Mouse (Mus musculus) heart, adult 2 months (tissue): ENCODE data around the gene Taok1.

Source experiments
- CTCF ChIP-seq: fragments of 200-600 bp; IDR thresholded peaks from 2 replicates; pipeline ENCODE4 v1.8.1; 2022; ENCODE audit warnings: antibody characterized with exemption, mild to moderate bottlenecking, moderate library complexity
- EP300 ChIP-seq: fragments of 200-500 bp; IDR thresholded peaks from 2 replicates; pipeline ENCODE4 v1.6.1; 2011; ENCODE audit warnings: low read depth, low read length, control low read depth; ENCODE audit not compliant: insufficient read depth
- POLR2A ChIP-seq: fragments of 200-500 bp; IDR thresholded peaks from 2 replicates; pipeline ENCODE4 v1.6.1; 2011; ENCODE audit warnings: mild to moderate bottlenecking, low read depth, low read length, control low read depth; ENCODE audit not compliant: insufficient read depth

DNA sequence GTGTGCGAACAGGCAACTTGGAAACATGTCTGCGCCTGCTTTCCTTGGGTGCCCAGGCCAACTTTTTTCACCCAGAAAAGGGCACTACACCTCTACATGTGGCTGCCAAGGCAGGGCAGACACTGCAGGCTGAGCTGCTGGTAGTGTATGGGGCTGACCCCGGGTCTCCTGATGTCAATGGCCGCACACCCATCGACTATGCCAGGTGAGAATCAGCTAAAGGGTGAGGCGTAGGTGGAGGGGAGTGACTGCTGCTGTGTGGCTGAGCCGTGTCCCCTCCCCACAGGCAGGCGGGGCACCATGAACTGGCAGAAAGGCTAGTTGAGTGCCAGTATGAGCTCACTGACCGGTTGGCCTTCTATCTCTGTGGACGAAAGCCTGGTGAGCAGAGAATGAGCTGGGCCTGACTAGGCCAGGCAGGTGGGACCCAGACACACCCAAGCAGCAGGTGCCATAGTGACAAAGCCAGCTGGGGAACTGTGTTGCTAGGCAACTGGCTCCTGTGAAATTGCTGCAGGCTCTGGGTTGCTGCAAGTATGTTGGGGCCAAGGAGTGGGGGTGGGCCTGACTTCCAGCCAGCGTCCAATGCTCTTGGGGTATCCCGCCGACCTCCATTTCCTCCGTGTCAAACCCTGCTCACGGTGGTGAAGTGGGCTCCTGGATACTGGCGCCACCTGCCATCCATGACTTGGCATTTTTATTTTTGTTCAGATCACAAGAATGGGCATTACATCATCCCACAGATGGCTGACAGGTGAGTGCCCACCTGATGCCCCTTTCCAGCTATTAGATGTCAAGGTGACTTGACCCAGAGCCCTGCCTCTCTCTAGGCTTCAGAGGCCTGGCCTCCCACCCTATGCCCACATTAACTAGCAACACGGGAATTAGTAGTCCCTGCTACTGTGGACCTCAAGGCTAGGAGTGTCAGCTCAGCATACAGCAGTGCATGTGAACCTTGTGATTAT is 107.0 kb downstream of the Taok1 start:
- no peak for TF ChIP-seq EP300
- TF ChIP-seq POLR2A, result no peak
- no peak for TF ChIP-seq CTCF
